Mouse (Mus musculus): ENCODE results near the gene Ddx58. TPM values are rescaled to one million over a fixed set of nuclear protein-coding genes. Genes with fewer than 3 reads are reported as not detected.

Ddx58 gene
- polyA plus RNA-seq, 1 experiment from 2014 or later: 4.3 TPM

DNA sequence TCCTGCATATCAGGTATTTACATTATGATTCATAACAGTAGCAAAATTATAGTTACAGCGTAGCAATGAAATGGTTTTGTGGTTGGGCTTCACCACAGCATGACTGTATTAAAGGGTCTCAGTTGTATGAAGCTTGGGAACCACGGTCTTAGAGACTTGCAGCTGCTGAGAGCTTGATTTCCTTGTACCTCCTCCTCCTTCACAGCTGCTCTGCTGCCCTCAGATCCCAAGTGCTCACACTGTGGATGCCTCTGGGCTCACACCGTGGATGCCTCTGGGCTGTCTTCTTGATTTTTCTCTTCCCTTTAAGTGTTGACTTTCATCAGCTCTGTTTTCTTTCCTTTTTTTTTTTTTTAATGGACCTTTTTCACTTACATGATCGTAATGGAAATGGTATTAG, 68.2 kb downstream of the Ddx58 start:
- Histone ChIP-seq H3K4me3 (no peak overlapping the region), H3K36me3 (peaks cover 57% of the 10 kb centered on the region), H3K27ac (no peak overlapping the region), H3K9me3 (no peaks in the 10 kb centered on the region), H3K27me3 (no peaks in the 10 kb centered on the region), H3K4me2 (no peak overlapping the region), H3K9ac (no peak overlapping the region), H3K4me1 (replicated peaks) (0 out of 2 replicates have a peak, but pooled peaks cover 2% of the 10 kb centered on the region)
- ATAC-seq (ENCODE audit: low FRiP score): no peak
- WGBS: 88% methylated on average over 4 of the region's 4 CpGs

DNA sequence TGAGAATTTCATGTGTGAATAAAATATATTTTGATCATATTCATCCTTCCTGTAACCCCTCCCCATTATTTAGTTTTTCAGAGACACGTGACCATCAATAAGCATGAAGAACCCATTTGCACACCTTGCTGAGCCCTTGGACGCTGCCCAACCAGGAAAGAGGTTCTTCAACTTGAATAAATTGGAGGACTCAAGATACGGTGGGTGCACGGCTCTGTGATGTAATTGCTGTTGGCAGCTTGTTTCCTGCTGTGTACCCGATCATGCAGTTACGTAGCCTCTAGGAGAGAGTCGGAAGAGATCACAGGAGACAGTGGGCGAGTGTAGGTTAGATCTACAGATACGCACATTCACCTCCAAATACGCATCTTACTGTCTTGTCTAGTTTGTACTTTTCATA, 76.0 kb downstream of the Ddx58 start:
- WGBS: 86% methylated on average over 10 of the region's 10 CpGs
- Histone ChIP-seq H3K4me3 (no peak overlapping the region), H3K27ac (no peak overlapping the region)

DNA sequence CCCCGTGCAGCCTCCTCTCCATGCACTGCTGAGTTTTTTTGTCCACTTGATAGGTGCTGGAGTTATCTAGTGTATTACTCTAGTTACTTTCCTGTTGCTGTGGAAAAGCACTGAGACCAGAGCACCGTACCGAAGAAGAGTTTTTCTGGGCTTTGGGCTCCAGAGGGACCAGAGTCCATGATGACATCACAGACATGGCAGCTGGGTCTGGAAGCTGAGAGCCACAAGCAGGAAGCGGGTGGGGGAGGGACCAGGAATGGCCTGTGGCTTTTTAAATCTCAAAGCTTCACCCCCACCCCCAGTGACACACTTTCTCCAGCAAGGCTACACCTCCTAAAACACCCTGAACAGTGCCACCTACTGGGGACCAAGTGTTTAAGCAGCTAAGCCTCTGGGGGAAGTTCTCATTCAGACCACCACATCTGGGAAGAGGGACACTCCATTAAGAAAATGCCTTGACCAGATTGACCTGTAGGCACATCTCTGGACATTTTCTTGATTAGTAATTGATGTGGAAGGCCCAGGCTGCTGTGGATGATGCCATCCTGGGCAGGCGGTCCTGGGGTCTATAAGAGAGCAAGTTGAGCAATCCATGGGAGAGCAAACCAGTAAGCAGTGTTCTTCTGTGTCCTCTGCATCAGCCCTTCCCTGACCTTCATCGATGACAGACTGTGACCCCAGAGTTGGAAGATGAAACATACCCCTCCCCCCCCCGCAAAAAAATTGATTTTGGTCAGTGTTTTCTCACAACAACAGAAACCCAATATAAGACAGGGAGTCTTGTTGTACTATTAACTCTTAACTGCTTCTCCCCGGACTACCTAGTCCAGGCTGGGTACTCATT, 78.8 kb downstream of the Ddx58 start:
- no peak overlapping the region for H3K27ac ChIP-seq
- no peaks in the 10 kb centered on the region for H3K4me1 ChIP-seq (replicated peaks)
- no peak overlapping the region for H3K9ac ChIP-seq
- no peaks in the 10 kb centered on the region for H3K27me3 ChIP-seq
- H3K4me2 ChIP-seq: no peak overlapping the region
- H3K4me3 ChIP-seq: no peak overlapping the region
- 97% methylated on average over 8 of the region's 8 CpGs for WGBS
- no peaks in the 10 kb centered on the region for H3K9me3 ChIP-seq
- ATAC-seq (ENCODE audit: low FRiP score): no peak
- peaks cover 16% of the 10 kb centered on the region for H3K36me3 ChIP-seq

More for the DNA sequence above, 76.0 kb downstream of the Ddx58 start:
- H3K4me1 ChIP-seq (replicated peaks): no peaks in the 10 kb centered on the region
- H3K4me2 ChIP-seq: no peak overlapping the region
- no peaks in the 10 kb centered on the region for H3K27me3 ChIP-seq
- no peak for ATAC-seq (ENCODE audit: low FRiP score)
- H3K36me3 ChIP-seq: peaks cover 42% of the 10 kb centered on the region
- no peak overlapping the region for H3K9ac ChIP-seq
- H3K9me3 ChIP-seq: no peaks in the 10 kb centered on the region

DNA sequence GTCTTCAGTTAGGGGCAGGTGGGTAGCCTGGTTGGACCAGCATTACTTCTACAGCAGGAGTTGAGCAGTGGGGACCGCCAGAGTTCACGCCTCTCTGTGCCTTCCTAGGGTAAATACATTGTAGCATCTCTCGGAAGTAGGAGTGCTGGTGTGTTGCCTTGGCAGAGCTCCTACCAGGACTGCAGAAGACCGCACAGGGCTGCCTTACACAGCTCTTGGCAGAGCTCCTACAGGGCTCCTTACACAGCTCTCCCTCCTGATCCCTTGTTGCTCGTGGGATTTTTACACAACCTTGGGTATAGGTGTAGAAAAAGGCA, 81.4 kb downstream of the Ddx58 start:
- no peaks in the 10 kb centered on the region for H3K9me3 ChIP-seq
- no peak overlapping the region for H3K4me3 ChIP-seq
- H3K27me3 ChIP-seq: no peaks in the 10 kb centered on the region
- ATAC-seq (ENCODE audit: low FRiP score): no peak
- H3K27ac ChIP-seq: no peak overlapping the region
- no peak overlapping the region for H3K9ac ChIP-seq
- 0 out of 2 replicates have a peak, but pooled peaks cover 3% of the 10 kb centered on the region for H3K36me3 ChIP-seq
- H3K4me1 ChIP-seq (replicated peaks): 0 out of 2 replicates have a peak, but pooled peaks cover 2% of the 10 kb centered on the region
- no peak overlapping the region for H3K4me2 ChIP-seq
- WGBS: 88% methylated on average over 5 of the region's 5 CpGs

DNA sequence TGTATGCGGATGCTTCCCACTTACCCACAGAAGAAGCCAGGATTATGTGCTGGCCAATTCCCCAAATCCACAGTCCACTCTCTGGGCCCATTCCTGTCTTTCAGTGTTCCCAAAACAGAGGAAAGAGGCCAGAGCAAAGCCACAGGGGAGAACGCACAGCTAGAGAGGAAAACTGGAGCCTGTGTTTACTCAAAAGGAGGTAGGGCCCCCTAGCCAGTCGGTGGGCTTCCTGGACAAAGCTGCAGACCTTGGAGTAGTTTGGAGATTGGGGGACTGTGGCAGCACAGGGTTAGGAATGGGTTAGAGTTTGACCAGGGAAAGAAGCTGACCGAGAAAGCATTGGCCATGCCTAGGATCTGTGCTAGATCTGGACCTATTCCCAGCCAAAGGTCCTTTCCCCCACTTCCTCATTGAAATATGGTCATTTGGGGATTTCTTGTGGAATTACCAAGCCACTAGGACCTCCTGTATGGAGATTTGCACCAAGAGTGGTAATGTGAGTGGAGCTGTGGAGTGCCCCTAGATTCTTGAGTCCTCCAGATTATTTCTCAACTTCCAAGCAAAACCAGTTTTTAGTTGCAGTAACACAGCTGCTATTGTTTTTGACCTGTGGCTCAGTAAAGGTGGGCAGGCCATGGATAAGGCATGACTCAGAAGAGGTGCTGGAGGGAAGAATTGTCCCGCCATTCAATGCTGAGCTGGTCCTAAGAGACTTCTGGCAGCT, 82.0 kb downstream of the Ddx58 start:
- Histone ChIP-seq H3K4me2 (no peak overlapping the region), H3K27ac (no peak overlapping the region), H3K27me3 (no peaks in the 10 kb centered on the region), H3K4me3 (no peak overlapping the region), H3K36me3 (0 out of 2 replicates have a peak, but pooled peaks cover 3% of the 10 kb centered on the region), H3K9ac (no peak overlapping the region), H3K4me1 (replicated peaks) (0 out of 2 replicates have a peak, but pooled peaks cover 2% of the 10 kb centered on the region), H3K9me3 (no peaks in the 10 kb centered on the region)
- 91% methylated on average over 5 of the region's 5 CpGs for WGBS
- ATAC-seq (ENCODE audit: low FRiP score): no peak

DNA sequence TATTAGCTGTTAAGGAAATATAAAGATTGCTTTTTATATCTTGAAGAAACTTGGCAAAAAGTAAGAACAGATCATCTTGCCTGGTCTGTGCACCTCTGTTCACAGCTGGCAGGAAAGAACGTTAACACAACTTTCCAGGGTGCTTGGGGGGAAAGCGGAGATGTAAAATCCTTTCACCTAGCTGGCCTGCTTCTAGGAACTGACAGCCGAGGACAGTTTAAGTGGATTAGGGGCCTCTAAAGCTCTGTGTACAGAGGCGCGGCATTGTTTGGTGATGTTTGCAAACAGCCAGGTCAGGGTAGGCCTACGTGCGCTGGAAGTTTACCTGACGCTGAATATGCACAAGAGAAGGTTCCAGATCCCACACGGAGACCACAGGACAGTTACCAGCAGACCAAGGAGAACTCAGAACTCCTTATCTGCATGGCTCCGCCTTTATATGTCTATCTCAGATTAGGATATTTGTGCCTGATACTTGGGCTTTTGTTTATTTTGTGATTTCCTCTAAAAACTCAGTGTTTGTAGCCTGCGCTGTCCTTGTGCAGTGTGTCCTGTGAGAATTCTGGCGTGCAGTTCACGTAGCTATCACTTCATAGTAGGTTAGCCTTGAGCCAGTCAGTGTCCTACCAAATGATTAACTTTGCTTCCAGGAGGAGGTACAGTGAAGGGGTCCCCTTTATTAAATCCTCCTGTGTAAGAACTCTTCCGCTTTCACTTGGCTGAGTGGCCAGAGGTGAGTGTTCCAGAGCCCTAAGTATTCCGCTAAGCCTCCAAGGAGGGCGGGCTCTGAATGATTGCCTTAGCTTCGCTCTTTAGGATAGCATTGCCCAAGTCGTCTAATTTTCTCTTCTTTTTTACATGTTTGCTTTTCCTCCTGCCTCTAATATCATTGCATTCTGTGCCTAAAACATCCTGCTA, 82.8 kb downstream of the Ddx58 start:
- H3K27me3 ChIP-seq: no peaks in the 10 kb centered on the region
- no peak for ATAC-seq (ENCODE audit: low FRiP score)
- H3K9ac ChIP-seq: no peak overlapping the region
- H3K9me3 ChIP-seq: no peaks in the 10 kb centered on the region
- H3K27ac ChIP-seq: no peak overlapping the region
- WGBS: 86% methylated on average over 18 of the region's 18 CpGs
- H3K4me1 ChIP-seq (replicated peaks): 0 out of 2 replicates have a peak, but pooled peaks cover 2% of the 10 kb centered on the region
- H3K36me3 ChIP-seq: 0 out of 2 replicates have a peak, but pooled peaks cover 3% of the 10 kb centered on the region
- no peak overlapping the region for H3K4me3 ChIP-seq
- no peak overlapping the region for H3K4me2 ChIP-seq

DNA sequence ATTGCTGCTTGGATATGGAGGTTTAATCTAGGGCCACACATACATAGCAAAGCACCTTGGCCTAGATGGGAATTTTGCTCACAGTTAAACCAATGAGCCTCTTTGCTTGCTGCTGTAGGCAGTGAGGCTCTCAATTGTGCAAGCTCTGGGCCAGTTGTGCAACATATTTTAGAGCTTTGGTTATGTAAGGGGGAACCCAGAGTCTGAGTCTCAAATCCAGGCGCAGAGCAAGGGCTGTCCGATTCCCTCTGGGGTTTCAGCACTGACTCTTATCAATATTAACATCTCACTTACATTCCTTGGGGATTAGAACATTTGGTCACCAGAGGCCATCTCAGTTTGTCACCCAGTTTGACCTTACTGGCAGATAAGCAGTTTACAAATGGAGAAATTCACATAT, 83.5 kb downstream of the Ddx58 start:
- H3K36me3 ChIP-seq: 0 out of 2 replicates have a peak, but pooled peaks cover 3% of the 10 kb centered on the region
- WGBS: 93% methylated on average over 2 of the region's 2 CpGs
- H3K4me2 ChIP-seq: no peak overlapping the region
- no peaks in the 10 kb centered on the region for H3K27me3 ChIP-seq
- H3K9me3 ChIP-seq: no peaks in the 10 kb centered on the region
- no peak overlapping the region for H3K9ac ChIP-seq
- H3K4me3 ChIP-seq: no peak overlapping the region
- no peak for ATAC-seq (ENCODE audit: low FRiP score)
- 0 out of 2 replicates have a peak, but pooled peaks cover 2% of the 10 kb centered on the region for H3K4me1 ChIP-seq (replicated peaks)
- no peak overlapping the region for H3K27ac ChIP-seq

DNA sequence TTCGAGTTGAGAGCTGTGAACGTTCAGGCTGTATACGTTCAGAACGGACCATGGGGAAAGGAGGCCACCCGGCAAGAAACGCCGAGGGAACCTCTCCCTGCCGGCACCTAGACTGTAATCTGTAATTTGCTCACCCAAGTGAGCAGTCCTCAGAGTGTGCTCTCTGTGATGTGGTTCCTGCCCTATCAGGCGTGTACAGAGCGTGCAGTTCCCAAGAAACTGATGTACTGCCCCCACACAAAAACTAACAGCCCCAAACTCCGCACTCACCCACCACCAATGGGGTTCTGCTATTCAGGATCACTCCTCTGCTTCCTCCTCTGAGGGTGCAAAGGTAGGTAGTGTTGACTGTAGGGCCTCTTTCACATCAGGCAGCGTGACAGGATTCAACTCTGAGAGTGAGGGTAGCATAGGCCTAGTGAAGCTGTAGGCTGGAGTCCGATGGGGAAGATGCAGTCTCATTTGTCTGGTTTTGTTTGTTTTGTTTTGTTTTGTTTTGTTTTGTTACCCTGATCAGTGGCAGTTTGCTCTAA, 84.1 kb downstream of the Ddx58 start:
- Histone ChIP-seq H3K9ac (no peak overlapping the region), H3K4me1 (replicated peaks) (0 out of 2 replicates have a peak, but pooled peaks cover 2% of the 10 kb centered on the region), H3K27ac (no peak overlapping the region), H3K4me2 (no peak overlapping the region), H3K36me3 (no peaks in the 10 kb centered on the region), H3K4me3 (no peak overlapping the region), H3K9me3 (no peaks in the 10 kb centered on the region), H3K27me3 (no peaks in the 10 kb centered on the region)
- 92% methylated on average over 13 of the region's 13 CpGs for WGBS
- no peak for ATAC-seq (ENCODE audit: low FRiP score)

DNA sequence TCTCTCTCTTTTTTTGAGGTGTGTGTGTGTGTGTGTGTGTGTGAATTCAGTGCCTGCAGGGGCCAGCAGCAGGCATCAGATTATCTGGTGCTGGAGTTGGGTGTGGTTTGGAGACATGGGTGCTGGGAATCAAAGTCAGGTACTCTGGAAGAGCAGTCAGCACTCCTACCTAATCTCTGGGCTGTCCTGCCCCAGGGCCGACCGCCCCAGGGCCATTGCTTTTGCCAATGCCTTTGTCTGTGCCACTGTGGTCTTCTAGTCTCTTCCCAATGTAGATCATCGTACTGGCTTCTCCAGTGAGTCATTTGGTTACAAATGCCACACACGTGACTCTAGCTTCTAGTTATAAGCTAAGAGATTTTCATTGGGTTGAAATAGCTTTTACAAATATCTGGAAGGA, 84.9 kb downstream of the Ddx58 start:
- no peak overlapping the region for H3K27ac ChIP-seq
- no peak overlapping the region for H3K4me3 ChIP-seq
- 0 out of 2 replicates have a peak, but pooled peaks cover 2% of the 10 kb centered on the region for H3K4me1 ChIP-seq (replicated peaks)
- no peaks in the 10 kb centered on the region for H3K27me3 ChIP-seq
- no peaks in the 10 kb centered on the region for H3K9me3 ChIP-seq
- H3K9ac ChIP-seq: no peak overlapping the region
- H3K36me3 ChIP-seq: no peaks in the 10 kb centered on the region
- ATAC-seq (ENCODE audit: low FRiP score): no peak
- no peak overlapping the region for H3K4me2 ChIP-seq
- 96% methylated on average over 4 of the region's 4 CpGs for whole genome bisulfite sequencing

Measured in hindbrain, embryonic 13.5 days (tissue).